Mouse (Mus musculus) midbrain, postnatal 0 days (tissue): Measurements from ENCODE around the gene Rabgef1. TPM values are rescaled to one million over a fixed set of nuclear protein-coding genes. Genes with fewer than 3 reads are reported as not detected.
"Not testable (repeated sequence)": the region's sequence is repeated elsewhere in the genome, so short reads cannot be mapped to it uniquely, and the experiment has no call there.

Experiments
- ATAC-seq: fragments of 200-750 bp; cut with Nextera tagmentation; 2 replicates; pipeline ENCODE4 v1.8.0; 2017; ENCODE audit warnings: moderate number of reproducible peaks, mild to moderate bottlenecking, moderate TSS enrichment, moderate library complexity; ENCODE audit not compliant: low FRiP score
- DNase-seq: peaks from one replicate; pipeline ENCODE4 v3.0.0-alpha.2; 2015; ENCODE audit warnings: low spot score
- H3K27ac ChIP-seq: fragments of 300-500 bp; sonication (generic); 2 replicates; pipeline ENCODE4 v1.5.1; 2014; ENCODE audit warnings: low read depth, mild to moderate bottlenecking, low read length, mixed read lengths
- H3K27me3 ChIP-seq: fragments of 300-500 bp; sonication (generic); 2 replicates; pipeline ENCODE4 v1.6.1; 2014; ENCODE audit warnings: low read length, control low read depth, mixed read lengths; ENCODE audit not compliant: insufficient read depth
- H3K36me3 ChIP-seq: fragments of 300-500 bp; sonication (generic); 2 replicates; pipeline ENCODE4 v1.6.1; 2014; ENCODE audit warnings: low read length, control low read depth, mixed read lengths; ENCODE audit not compliant: insufficient read depth
- H3K4me1 ChIP-seq: fragments of 300-500 bp; sonication (generic); 2 replicates; pipeline ENCODE4 v1.6.1; 2014; ENCODE audit warnings: mild to moderate bottlenecking, control low read depth, antibody characterized with exemption, low read length, mixed read lengths; ENCODE audit not compliant: insufficient read depth
- H3K4me2 ChIP-seq: fragments of 300-500 bp; sonication (generic); 2 replicates; pipeline ENCODE4 v1.6.1; 2014; ENCODE audit warnings: low read depth, mild to moderate bottlenecking, low read length, mixed read lengths; ENCODE audit not compliant: poor library complexity, severe bottlenecking
- H3K4me3 ChIP-seq: fragments of 300-500 bp; sonication (generic); 2 replicates; pipeline ENCODE4 v1.5.1; 2014; ENCODE audit warnings: low read depth, mild to moderate bottlenecking, low read length, moderate library complexity
- H3K9ac ChIP-seq: fragments of 300-500 bp; sonication (generic); replicated peaks from 2 replicates; pipeline ENCODE4 v1.6.1; 2014; ENCODE audit warnings: mild to moderate bottlenecking, low read length, moderate library complexity, mixed read lengths; ENCODE audit not compliant: poor library complexity, severe bottlenecking
- H3K9me3 ChIP-seq: fragments of 300-500 bp; sonication (generic); 2 replicates; pipeline ENCODE4 v1.6.1; 2016; ENCODE audit warnings: low read length, control low read depth
- CTCF ChIP-seq: IDR thresholded peaks from 2 replicates; pipeline ENCODE4 v1.5.1; 2016; ENCODE audit warnings: antibody characterized with exemption, mild to moderate bottlenecking
- WGBS: fragments of 180-500 bp; shearing (Covaris S2); extraction: QIAGEN DNeasy Blood & Tissue Kit; methylation state at CpG from one replicate; pipeline ENCODE4 v1.1.7; 2014; 5-methylcytosine and 5-hydroxymethylcytosine counted together
- polyA plus RNA-seq: library from polyadenylated mRNA; unstranded; fragments of >200 nt; fragmentation: Nextera tagmentation; extraction: Ambion mirVana; gene quantifications from 2 replicates; pipeline ENCODE4 v1.2.1, GENCODE M21; 2015
- total RNA-seq: library from RNA; depleted of rRNA; stranded (reverse); fragments of >200 nt; gene quantifications from 2 replicates; pipeline ENCODE4 v1.2.3, GENCODE M21; 2014

The Rabgef1 gene
- total and polyA plus RNA-seq, 2 experiments from 2014 or later, result 24.2 to 31.3 TPM

DNA sequence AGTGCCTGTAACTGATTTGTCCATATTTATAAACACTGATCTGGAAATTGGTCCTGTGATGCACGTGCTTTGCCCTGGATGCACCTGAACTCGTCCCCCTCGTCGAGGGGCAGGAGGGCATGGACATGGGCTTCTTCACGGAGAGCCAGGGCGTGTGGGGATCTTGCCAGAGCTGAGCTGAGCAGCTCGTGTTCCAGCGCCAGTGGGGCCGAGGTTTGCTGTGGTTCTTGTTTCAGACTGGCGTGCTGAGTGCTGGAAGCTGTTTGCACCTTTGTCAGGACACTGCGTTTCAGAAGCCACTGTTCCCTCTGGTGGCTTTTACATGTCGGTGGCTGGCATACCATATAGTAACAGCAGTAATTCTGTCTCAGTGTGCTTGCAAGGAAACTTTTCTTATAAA, 69.8 kb downstream of the Rabgef1 start:
- no peak for ATAC-seq
- Histone ChIP-seq H3K9ac (no peak overlapping the region), H3K36me3 (peaks cover 60% of the 10 kb centered on the region)

DNA sequence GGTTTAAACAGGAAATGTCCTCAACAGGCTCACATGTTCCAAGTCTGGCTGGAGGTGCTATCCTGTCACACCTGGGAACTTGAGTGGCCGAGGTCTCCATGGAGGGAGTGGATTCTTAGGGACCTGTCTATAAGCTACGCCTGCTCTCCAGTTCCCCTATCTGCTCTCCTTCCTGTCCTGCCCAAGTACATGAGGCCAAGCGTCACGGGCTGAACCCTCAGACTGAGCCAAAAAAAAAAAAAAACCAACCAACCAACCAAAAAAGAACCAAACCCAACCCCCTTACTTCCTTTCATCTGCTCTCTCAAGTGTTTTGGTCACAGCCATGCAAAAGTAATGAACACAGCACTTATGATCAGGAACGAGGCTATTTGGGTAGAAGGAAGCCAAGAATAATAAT, 76.2 kb downstream of the Rabgef1 start:
- Histone ChIP-seq H3K4me2 (no peak overlapping the region), H3K36me3 (peaks cover 69% of the 10 kb centered on the region), H3K4me1 (no peaks in the 10 kb centered on the region), H3K27me3 (no peaks in the 10 kb centered on the region), H3K27ac (no peak overlapping the region), H3K9ac (no peak overlapping the region), H3K4me3 (no peak overlapping the region), H3K9me3 (no peaks in the 10 kb centered on the region)
- no peak for ATAC-seq
- WGBS, result 87% methylated on average over 5 of the region's 5 CpGs
- no peak for DNase-seq
- no peak for TF ChIP-seq CTCF

More for the DNA sequence above, 69.8 kb downstream of the Rabgef1 start:
- H3K27ac ChIP-seq, result no peak overlapping the region
- H3K4me2 ChIP-seq, result no peak overlapping the region
- no peaks in the 10 kb centered on the region for H3K27me3 ChIP-seq
- TF ChIP-seq CTCF, result no peak
- 90% methylated on average over 12 of the region's 12 CpGs for WGBS
- no peak for DNase-seq
- no peaks in the 10 kb centered on the region for H3K4me1 ChIP-seq
- no peak overlapping the region for H3K4me3 ChIP-seq
- no peaks in the 10 kb centered on the region for H3K9me3 ChIP-seq

DNA sequence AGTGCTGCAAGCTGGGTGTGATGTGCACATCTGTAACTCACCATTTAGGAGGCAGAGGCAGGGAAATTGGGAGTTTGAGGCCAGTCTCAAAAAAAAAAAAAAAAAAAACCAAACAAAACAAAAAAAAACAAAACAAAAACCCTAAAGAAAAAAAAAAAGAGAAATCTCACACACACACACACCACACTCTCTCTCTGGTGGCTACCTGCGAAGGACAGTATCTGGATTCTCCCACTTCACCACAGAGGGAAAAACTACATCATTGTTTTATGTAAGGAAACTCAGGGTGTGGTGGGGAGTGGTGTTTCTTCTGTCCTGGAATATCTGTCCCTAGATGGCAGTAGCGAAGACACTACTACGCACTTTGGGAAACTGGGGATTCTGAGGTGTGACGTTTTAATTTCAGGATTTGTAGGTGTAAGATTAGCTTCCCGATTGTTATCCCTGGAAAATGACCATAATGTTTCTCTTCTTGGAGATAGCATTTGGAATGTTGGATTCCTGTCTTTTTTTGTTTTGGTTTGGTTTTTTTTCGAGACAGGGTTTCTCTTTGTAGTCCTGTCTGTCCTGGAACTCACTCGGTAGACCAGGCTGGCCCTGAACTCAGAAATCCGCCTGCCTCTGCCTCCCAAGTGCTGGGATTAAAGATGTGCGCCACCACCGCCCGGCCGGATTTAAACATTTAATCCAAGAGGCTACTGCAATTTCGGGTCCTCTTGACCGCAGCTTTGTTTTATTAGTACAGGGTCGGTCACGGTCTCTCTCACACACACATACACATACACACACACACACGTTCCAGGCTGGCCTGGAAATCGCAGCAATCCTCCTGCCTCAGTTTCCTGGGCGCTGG, 82.8 kb downstream of the Rabgef1 start:
- H3K36me3 ChIP-seq, result peaks cover 27% of the 10 kb centered on the region
- WGBS, result 18% methylated on average over 19 of the region's 19 CpGs
- ATAC-seq, result no peak; the same call in 1 of the 2 replicates
- H3K27me3 ChIP-seq, result no peaks in the 10 kb centered on the region
- H3K4me1 ChIP-seq, result no peaks in the 10 kb centered on the region
- H3K9ac ChIP-seq, result peak overlapping the region; percentile 81
- peak overlapping the region; percentile 64 for H3K4me2 ChIP-seq
- H3K4me3 ChIP-seq, result peak overlapping the region; percentile 73
- H3K27ac ChIP-seq, result peak overlapping the region; percentile 85
- peak; percentile 44 for DNase-seq
- no peaks in the 10 kb centered on the region for H3K9me3 ChIP-seq
- peak; percentile 58 for TF ChIP-seq CTCF

DNA sequence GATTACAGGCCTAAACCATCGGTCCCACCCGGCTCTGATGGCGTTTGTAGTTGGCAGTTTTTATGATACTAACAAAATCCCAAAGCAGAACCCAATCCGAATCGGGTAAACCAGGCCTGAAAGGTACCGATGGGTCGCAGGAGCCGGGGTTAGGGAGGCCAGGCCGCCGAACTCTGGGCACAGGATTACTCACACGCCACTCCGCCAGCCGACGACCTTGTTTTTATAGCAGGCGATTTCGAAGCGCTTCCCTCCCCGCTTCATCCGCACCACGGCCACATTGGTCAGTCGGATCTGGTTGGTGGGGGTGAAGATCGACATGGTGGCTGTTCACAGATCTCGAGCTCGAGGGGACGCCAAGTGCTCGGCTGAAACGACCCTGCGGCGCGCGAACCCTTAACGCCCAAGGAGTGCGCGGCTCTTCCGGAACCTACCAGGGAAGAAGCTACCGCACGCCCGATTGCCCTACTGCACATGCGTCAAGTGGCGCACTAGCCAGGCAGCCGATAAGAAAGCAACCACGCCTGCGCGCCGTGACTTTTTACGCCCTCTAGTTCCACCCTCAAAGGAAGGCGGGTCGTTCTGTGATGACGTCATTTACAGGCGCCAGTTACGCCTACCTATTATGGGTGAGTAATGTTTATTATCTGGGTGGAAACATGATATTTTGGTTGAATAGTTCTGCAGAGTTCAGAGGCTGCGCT, 83.6 kb downstream of the Rabgef1 start, which contains the start of the genes Sbds and Tyw1:
TSS of gene Sbds (minus strand) at position 514 of the 704 bp plus-strand sequence.
TSS of gene Tyw1 (plus strand) at position 603 of the 704 bp plus-strand sequence.
- Histone ChIP-seq H3K4me1 (no peaks in the 10 kb centered on the region), H3K4me2 (peak within 1 kb of the TSS; percentile 69), H3K4me3 (peak within 1 kb of the TSS; percentile 73), H3K27me3 (no peaks in the 10 kb centered on the region), H3K27ac (peak within 1 kb of the TSS; percentile 85), H3K36me3 (peaks cover 22% of the 10 kb centered on the region), H3K9me3 (no peaks in the 10 kb centered on the region), H3K9ac (peak within 1 kb of the TSS; percentile 81)
- DNase-seq (peak; percentile 100), ATAC-seq (peak; percentile 90)
- peak; percentile 27 for TF ChIP-seq CTCF
- WGBS, result under 1% methylated on average over 52 of the region's 52 CpGs

DNA sequence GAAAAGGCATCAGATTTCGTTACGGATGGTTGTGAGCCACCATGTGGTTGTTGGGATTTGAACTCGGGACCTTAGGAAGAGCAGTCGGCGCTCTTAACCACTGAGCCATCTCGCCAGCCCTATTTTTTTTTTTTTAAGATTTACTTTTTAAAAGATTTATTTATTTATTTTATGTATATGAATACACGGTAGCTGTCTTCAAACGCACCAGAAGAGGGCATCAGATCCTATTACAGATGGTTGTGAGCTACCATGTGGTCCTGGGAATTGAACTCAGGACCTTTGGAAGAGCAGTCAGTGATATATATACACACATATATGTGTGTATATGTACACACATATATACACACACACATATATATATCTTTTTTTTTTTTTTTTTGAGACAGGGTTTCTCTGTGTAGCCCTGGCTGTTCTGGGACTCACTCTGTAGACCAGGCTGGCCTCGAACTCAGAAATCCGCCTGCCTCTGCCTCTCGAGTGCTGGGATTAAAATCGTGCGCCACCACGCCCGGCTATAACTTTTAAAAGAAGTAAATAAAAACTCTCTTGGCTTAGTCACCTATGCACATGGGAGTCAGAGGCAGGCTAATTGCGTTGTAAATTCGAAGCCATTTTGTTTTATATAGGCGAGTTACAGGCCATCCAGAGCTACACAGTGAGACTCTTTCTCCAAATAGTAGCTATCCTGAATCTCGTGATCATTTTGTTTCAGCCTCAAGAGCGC, 84.4 kb downstream of the Rabgef1 start:
- H3K4me1 ChIP-seq, DNase-seq, H3K27ac ChIP-seq, H3K27me3 ChIP-seq, H3K9ac ChIP-seq, ATAC-seq, H3K9me3 ChIP-seq: not testable (repeated sequence)
- TF ChIP-seq CTCF, result peak; percentile 37
- Histone ChIP-seq H3K36me3 (peaks cover 15% of the 10 kb centered on the region), H3K4me2 (peak overlapping the region; percentile 69), H3K4me3 (peak overlapping the region; percentile 73)
- WGBS, result 35% methylated on average over 20 of the region's 20 CpGs
